Mouse (Mus musculus) heart, embryonic 15.5 days (tissue): Measurements from ENCODE around the gene Zfp65. TPM values are rescaled to one million over a fixed set of nuclear protein-coding genes. Genes with fewer than 3 reads are reported as not detected.
"Not testable (repeated sequence)": the region's sequence is repeated elsewhere in the genome, so short reads cannot be mapped to it uniquely, and the experiment has no call there.

Source experiments
- ATAC-seq: fragments of 200-750 bp; cut with Nextera tagmentation; replicated peaks from 2 replicates; pipeline ENCODE4 v1.8.0; 2017; ENCODE audit warnings: low read depth, moderate TSS enrichment; ENCODE audit not compliant: insufficient number of reproducible peaks, insufficient read depth, low FRiP score
- H3K27ac ChIP-seq: fragments of 300-500 bp; sonication (generic); 2 replicates; pipeline ENCODE4 v1.5.1; 2015; ENCODE audit warnings: mild to moderate bottlenecking, inconsistent platforms
- H3K27me3 ChIP-seq: fragments of 300-500 bp; sonication (generic); 2 replicates; pipeline ENCODE4 v1.6.1; 2015; ENCODE audit warnings: inconsistent platforms
- H3K36me3 ChIP-seq: fragments of 300-500 bp; sonication (generic); 2 replicates; pipeline ENCODE4 v1.6.1; 2015; ENCODE audit warnings: mild to moderate bottlenecking, inconsistent platforms
- H3K4me1 ChIP-seq: fragments of 300-500 bp; sonication (generic); replicated peaks from 2 replicates; pipeline ENCODE4 v1.6.1; 2015; ENCODE audit warnings: inconsistent platforms
- H3K4me2 ChIP-seq: fragments of 300-500 bp; sonication (generic); 2 replicates; pipeline ENCODE4 v1.6.1; 2015; ENCODE audit warnings: inconsistent platforms, mild to moderate bottlenecking, moderate library complexity
- H3K4me3 ChIP-seq: fragments of 300-500 bp; sonication (generic); 2 replicates; pipeline ENCODE4 v1.5.1; 2015; ENCODE audit warnings: mild to moderate bottlenecking, inconsistent platforms
- H3K9ac ChIP-seq: fragments of 300-500 bp; sonication (generic); 2 replicates; pipeline ENCODE4 v1.6.1; 2015; ENCODE audit warnings: mild to moderate bottlenecking, inconsistent platforms
- H3K9me3 ChIP-seq: fragments of 300-500 bp; sonication (generic); replicated peaks from 2 replicates; pipeline ENCODE4 v1.6.1; 2016; ENCODE audit warnings: inconsistent platforms
- WGBS: fragments of 180-500 bp; shearing (Covaris S2); methylation state at CpG from one replicate; pipeline ENCODE4 v1.1.7; 2015; ENCODE audit warnings: mixed read lengths; 5-methylcytosine and 5-hydroxymethylcytosine counted together
- polyA plus RNA-seq: library from polyadenylated mRNA; unstranded; fragments of >200 nt; fragmentation: Nextera tagmentation; extraction: Ambion mirVana; gene quantifications from 2 replicates; pipeline ENCODE4 v1.2.1, GENCODE M21; 2015

Zfp65 gene
- polyA plus RNA-seq, 1 experiment from 2014 or later, result 3.6 TPM

- WGBS, result 50% methylated on average over 2 of the region's 2 CpGs
- H3K9ac ChIP-seq, ATAC-seq, H3K4me2 ChIP-seq, H3K27me3 ChIP-seq, H3K4me3 ChIP-seq, H3K9me3 ChIP-seq, H3K27ac ChIP-seq, H3K36me3 ChIP-seq: not testable (repeated sequence)
- H3K4me1 ChIP-seq, result peaks cover 11% of the 10 kb centered on the region
Measured at GRCm38 (mm10) chr13:67725331-67725730, 3.6 kb downstream of the Zfp65 start.

GRCm38 (mm10) chr13:67723848-67724479 lies 5.0 kb downstream of the Zfp65 start:
- WGBS, result 0% methylated on average over 17 of the region's 17 CpGs
- Histone ChIP-seq H3K4me2 (peak overlapping the region; percentile 89), H3K9ac (peak overlapping the region; percentile 70), H3K36me3 (no peaks in the 10 kb centered on the region), H3K4me1 (peaks cover 11% of the 10 kb centered on the region), H3K4me3 (peak overlapping the region; percentile 86), H3K9me3 (no peaks in the 10 kb centered on the region), H3K27me3 (no peaks in the 10 kb centered on the region), H3K27ac (peak overlapping the region; percentile 40; the same call in 1 of the 2 replicates)
- ATAC-seq, result peak; percentile 93

GRCm38 (mm10) chr13:67686971-67687370 lies 42.0 kb downstream of the Zfp65 start, which contains the start of gene Zfp738:
Gene Zfp738, minus strand, starts transcription at chr13:67687071.
- ATAC-seq, result no peak
- Histone ChIP-seq H3K9me3 (no peaks in the 10 kb centered on the region), H3K4me3 (no peak within 1 kb of the TSS), H3K4me2 (no peak within 1 kb of the TSS), H3K27me3 (no peaks in the 10 kb centered on the region), H3K4me1 (0 out of 2 replicates have a peak, but pooled peaks cover 2% of the 10 kb centered on the region), H3K36me3 (no peaks in the 10 kb centered on the region), H3K9ac (no peak within 1 kb of the TSS), H3K27ac (no peak within 1 kb of the TSS)
- WGBS, result 70% methylated on average over 4 of the region's 4 CpGs

GRCm38 (mm10) chr13:67683841-67684240 lies 45.1 kb downstream of the Zfp65 start:
- Histone ChIP-seq H3K9ac (peak overlapping the region; percentile 79; the same call in 1 of the 2 replicates), H3K4me2 (peak overlapping the region; percentile 91), H3K4me3 (peak overlapping the region; percentile 89)
- H3K9me3 ChIP-seq, H3K36me3 ChIP-seq, H3K27me3 ChIP-seq, ATAC-seq, H3K27ac ChIP-seq, H3K4me1 ChIP-seq: not testable (repeated sequence)
- 70% methylated on average over 2 of the region's 2 CpGs for WGBS

- peak overlapping the region; percentile 89 for H3K4me3 ChIP-seq
Measured at GRCm38 (mm10) chr13:67682959-67683735, 45.8 kb downstream of the Zfp65 start.

GRCm38 (mm10) chr13:67674902-67675301 lies 54.1 kb downstream of the Zfp65 start:
- H3K27ac ChIP-seq, result no peak overlapping the region
- no peak overlapping the region for H3K4me3 ChIP-seq
- H3K9ac ChIP-seq, result no peak overlapping the region
- WGBS, result 92% methylated on average over 2 of the region's 2 CpGs
- no peaks in the 10 kb centered on the region for H3K9me3 ChIP-seq
- no peaks in the 10 kb centered on the region for H3K27me3 ChIP-seq
- H3K4me1 ChIP-seq, result no peaks in the 10 kb centered on the region
- H3K36me3 ChIP-seq, result peaks cover 5% of the 10 kb centered on the region
- H3K4me2 ChIP-seq, result no peak overlapping the region
- ATAC-seq, result no peak

More at GRCm38 (mm10) chr13:67682959-67683735, 45.8 kb downstream of the Zfp65 start:
- H3K36me3 ChIP-seq, H3K4me1 ChIP-seq, H3K27me3 ChIP-seq, H3K9me3 ChIP-seq: not testable (repeated sequence)
- WGBS, result 11% methylated on average over 16 of the region's 16 CpGs
- ATAC-seq, result peak; percentile 100
- peak overlapping the region; percentile 47 for H3K27ac ChIP-seq
- peak overlapping the region; percentile 91 for H3K4me2 ChIP-seq
- H3K9ac ChIP-seq, result peak overlapping the region; percentile 79

Other genes starting within 250 kb of the Zfp65 start
- gene Zfp874b, start 244.9 kb downstream of the Zfp65 start, polyA plus RNA-seq, result 1.8 and 3.0 TPM in 2 replicates
- 7.8 and 8.0 TPM in 2 replicates for gene Zfp58, start 228.6 kb downstream of the Zfp65 start, polyA plus RNA-seq
- gene Gm26965, start 203.0 kb downstream of the Zfp65 start, polyA plus RNA-seq, result not detected in 2 replicates
- gene Zfp87, start 203.0 kb downstream of the Zfp65 start, polyA plus RNA-seq, result 17.7 and 18.2 TPM in 2 replicates
- 5.2 and 6.8 TPM in 2 replicates for gene Zfp748, start 175.3 kb downstream of the Zfp65 start, polyA plus RNA-seq
- 2.1 and 2.6 TPM in 2 replicates for gene Zfp729b, start 119.5 kb downstream of the Zfp65 start, polyA plus RNA-seq
- gene Gm49345, start 91.4 kb downstream of the Zfp65 start, polyA plus RNA-seq, result 0.24 and 0.57 TPM in 2 replicates
- gene Zfp729a, start 91.4 kb downstream of the Zfp65 start, polyA plus RNA-seq, result 1.4 TPM in 2 replicates
- gene Zfp738, start 42.1 kb downstream of the Zfp65 start, polyA plus RNA-seq, result 6.4 and 7.9 TPM in 2 replicates
- gene Zfp85, start 26.1 kb upstream of the Zfp65 start, polyA plus RNA-seq, result 2.8 and 3.0 TPM in 2 replicates
- gene Zfp493, start 50.5 kb upstream of the Zfp65 start, polyA plus RNA-seq, result 1.2 and 1.3 TPM in 2 replicates
- gene Zfp273, start 84.6 kb upstream of the Zfp65 start, polyA plus RNA-seq, result 4.9 and 5.3 TPM in 2 replicates
- gene Gm10037, start 101.9 kb upstream of the Zfp65 start, polyA plus RNA-seq, result 1.0 and 2.4 TPM in 2 replicates
- not detected in 2 replicates for gene BC048507, start 134.2 kb upstream of the Zfp65 start, polyA plus RNA-seq